Mouse (Mus musculus) heart, postnatal 25 days (tissue): ENCODE measurements at regions not wholly inside any gene's neighbourhood (a gene's known extent, or its start where the extent isn't known, plus 50 kb on each side); places are given as distances from the start of the nearest gene placed in this dataset.

ENCODE experiments used
- DNase-seq: peaks from one replicate; pipeline ENCODE4 v3.0.0; 2022; ENCODE audit warnings: low spot score
- intact Hi-C: fragments of 180-260 bp; cut with DNase I; formaldehyde crosslinking; loops from one replicate; pipeline ENCODE4 v1.15.1; 2025

DNA sequence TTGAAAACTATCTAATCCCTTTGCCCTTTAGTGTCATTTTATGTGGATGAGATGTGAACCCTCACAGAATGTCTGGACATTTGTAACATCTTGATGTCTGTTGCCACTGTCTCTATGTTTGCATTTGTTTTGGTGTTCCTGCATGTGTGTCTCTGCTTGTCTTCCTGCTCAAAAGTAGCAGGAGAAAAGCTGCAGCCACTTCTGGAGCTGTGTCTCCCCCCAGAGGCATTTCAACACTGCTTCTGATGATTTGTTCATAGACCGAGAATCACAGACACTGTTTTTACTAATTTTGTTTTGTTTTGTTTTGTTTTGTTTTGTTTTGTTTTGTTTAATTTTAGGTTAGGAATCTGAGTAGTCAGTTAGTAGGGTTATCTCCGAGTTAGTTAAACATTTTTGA, 883.8 kb downstream of the Gbe1 start:
- no peak for DNase-seq
- intact Hi-C loops: loop anchor here (5.0 kb wide), 1 partner anchor 360 kb away; no protein-coding TSS in a partner anchor

DNA sequence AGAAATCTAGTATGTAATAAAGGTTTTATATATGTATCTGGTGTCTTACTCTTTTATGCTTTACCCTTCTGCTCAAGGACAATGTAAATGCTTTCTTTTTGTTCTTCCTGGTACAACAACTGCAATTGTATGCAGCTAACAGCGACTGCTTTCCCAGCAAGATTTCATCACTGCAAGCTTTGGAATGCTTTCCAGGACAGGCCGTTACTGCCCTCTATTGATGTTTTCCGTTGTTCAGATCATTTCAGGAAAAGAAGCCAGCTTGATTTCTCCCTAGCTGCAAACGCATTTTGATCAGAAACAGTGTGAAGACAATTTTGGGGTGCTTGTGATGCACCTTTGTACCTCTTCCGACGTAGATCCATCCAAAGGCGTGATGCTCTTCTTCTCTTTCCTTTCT, 895.1 kb downstream of the Gbe1 start:
- intact Hi-C loops: no loop called here
- DNase-seq: no peak

DNA sequence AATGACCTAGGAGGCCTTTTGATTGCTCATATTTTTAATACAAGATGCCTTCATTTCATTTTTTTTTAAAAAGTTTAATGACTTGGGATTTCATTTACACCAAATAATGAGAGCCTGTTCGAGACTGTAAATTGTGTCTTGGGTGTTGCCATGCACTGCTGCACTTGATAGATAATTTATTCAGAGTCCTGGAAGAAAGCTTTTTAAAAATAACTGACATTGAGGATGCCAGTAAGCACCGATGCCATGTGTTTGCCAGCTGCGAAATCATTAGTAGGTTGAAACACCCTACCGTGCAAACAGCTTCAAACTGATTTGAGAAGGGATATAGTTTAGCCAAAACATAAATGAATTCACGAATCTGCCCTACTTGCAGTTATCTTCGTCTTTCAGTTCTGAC, 910.7 kb downstream of the Gbe1 start:
- DNase-seq: no peak
- intact Hi-C loops: no loop called here

DNA sequence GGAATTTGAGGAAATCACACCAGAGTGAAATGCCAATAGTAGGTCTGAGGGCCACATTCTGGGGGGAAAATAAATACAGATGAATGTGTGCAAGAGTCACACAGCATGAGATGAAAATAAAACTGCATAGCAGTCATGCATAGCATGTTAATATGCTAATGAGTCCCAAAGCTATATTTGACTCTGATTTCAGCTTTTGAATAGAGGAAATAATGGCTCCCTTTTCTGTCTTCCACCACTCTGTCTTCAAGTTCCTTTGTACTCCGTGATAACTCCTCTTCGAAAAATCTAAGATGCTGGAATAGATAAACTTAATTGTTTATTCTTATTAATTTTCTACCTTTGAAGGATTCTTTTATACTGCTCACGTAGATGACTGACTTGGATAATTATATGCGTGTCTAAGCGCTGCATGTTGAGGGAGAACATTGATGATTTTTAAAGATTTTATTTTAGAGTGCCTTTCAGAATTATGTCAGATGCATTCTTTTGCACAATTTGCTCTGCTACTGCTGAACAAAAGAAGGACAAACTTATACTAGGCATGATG, 916.4 kb downstream of the Gbe1 start:
- intact Hi-C loops: no loop called here
- DNase-seq: no peak

DNA sequence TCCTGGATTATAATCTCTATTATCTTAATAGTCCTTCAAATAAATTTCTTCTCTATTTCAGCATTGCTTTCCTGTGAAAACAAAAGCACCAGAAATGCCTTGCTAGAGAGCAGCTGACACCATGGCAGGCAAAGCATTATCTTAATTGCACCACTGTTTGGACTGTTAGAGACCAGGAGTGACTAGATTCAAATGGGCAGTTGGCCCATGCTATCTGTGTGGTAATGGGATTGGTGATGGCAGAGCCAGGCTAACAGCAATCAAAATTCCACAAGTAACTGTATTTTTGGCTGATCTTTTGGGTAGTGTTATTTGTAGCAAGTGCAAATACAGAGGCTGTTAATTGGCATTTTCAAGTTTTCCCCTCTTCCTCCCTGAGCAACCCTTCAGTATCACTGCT, 929.3 kb downstream of the Gbe1 start:
- intact Hi-C loops: no loop called here
- DNase-seq: no peak

DNA sequence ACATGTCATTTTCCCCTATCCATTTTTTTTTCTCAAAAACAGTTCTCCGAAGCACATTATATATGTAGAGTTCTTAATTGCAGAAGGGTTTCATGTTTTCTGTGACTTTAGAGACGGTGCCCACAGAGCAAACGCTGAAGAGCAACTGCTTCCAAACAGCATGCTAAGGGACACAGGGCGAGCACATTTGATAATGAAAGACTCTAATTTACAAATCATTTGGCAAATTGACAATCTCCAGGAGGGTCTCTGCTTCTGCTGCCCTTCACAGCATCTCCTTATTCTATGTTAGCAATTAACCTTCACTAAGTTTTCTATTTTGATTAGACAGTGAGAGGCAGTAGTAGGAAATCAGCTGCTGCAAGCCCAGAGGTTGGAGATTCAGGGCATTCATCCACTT, 929.7 kb downstream of the Gbe1 start:
- intact Hi-C loops: no loop called here
- DNase-seq: no peak

DNA sequence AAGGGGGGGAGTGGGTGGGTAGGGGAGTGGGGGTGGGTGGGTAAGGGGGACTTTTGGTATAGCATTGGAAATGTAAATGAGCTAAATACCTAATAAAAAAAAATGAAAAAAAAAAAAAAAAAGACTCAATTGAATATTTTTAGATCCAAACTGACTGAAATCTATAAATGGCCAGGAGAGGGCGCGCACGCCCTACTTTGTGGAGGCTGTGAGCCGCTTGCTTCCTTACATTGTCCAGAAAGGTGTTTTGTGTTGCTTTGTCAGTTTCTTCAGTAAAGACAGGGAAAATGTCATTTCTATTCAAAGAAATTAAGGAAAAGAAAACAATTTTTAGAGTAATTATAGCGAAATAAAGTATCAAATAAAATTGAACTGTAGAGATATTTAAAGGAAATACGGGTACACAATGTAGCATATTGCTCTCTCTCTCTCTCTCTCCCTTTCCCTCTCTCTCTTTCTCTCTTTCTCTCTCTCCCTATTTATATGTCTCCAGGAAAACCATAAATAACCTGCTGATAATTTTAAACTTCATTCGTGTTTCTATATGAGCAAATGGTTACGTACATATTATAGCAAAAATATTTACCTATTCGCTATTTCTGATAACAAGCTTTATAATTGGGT, 933.9 kb downstream of the Gbe1 start:
- no peak for DNase-seq
- intact Hi-C loops: loop anchor here (5.0 kb wide), 1 partner anchor 970 kb away; no protein-coding TSS in a partner anchor

DNA sequence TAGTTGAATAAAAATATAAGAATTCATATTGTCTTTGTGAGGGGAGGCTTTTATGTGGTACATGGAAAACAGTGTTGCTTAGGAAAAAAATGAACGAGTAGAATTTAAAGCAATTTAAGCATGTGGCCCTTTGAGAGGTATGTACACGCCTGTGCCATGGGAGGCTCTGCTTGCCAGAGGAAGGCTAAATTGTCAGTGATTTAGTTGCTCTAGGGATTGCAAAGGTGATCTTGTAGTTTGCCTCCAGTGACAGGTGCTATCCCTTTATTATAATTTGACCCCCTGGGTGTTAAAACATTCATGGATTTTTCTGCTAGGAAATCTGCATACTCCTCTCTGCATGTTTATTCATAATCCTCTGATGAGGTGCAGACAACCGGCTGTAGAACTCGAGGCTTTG, 942.0 kb downstream of the Gbe1 start:
- intact Hi-C loops: no loop called here
- no peak for DNase-seq

DNA sequence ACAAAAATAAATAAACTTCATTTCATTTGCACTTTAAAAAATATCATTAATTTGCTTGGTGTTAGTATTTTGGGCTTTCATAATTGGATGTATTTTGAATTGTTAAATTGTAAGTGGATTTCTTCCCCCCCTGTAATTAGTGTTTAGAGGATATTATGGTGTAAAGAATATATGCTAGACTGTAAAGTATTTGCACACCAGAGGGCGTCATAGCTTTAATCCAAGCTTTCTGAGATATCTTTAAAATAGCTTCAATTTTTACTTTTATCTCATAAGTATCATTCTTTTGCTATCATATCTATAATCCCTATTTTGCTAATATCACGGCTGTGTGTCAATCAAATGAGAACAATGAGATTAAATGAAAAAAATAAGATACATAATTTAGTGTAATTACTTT, 942.4 kb downstream of the Gbe1 start:
- no peak for DNase-seq
- intact Hi-C loops: no loop called here

DNA sequence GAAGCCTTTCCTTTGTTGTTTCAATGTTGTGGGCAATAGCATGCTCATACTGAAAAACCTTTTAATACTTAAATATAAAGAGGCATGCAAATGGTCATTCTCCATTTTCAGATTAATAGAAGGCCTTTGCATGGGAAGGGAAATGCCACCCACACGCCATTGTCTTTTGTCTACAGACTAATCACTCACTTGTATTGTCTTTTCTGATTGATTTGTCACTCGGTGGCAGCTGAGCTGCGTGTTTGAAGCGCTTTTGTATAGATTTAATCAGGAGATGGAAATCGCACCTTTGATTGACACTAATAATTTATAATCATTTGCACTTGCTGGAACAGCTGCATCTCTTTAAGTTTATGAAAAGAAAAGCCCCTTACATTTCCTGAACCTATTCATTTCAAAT, 953.4 kb downstream of the Gbe1 start:
- DNase-seq: no peak
- intact Hi-C loops: no loop called here
